Mouse (Mus musculus): Measurements from ENCODE around the gene Zbtb3. TPM values are rescaled to one million over a fixed set of nuclear protein-coding genes. Genes with fewer than 3 reads are reported as not detected.

The Zbtb3 gene
- polyA plus RNA-seq, 1 experiment from 2014 or later: 6.5 TPM

DNA sequence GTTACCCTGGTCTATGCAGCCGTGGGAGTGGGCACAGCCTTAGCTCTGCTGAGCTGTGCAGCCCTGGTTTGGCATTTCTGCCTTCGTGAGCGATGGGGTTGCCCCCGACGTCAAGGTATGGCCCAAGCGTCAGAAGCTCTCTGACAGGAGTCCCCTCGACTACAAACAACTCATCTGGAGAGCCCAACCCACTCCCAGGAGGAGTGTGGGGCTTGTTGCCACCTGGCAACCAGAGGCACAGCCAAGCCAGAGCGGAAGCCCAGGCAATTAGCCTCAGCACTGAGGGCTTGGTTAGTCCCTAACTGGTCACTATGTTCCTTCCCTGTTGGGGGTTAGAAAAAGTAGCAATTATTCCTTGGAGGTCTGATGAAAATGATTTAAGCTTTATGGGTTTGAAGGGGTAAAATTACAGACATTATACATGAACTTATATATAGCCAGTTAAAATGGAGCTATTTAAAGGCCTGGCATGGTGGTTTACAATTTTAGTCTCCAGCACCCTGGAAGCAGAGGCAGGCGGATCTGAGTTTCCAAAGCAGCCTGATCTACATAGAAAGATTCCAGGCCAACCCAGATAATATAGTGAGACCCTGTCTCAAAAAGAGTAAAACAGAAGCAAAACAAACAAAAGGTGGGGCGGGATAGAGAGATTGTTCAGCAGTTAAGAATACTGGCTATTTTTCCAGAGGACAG lies 50.0 kb downstream of the Zbtb3 start:
- WGBS: 61% methylated on average over 10 of the region's 10 CpGs
- no peaks in the 10 kb centered on the region for H3K27me3 ChIP-seq (replicated peaks; ENCODE audit: low read depth, poor library complexity, severe bottlenecking)
- no peak overlapping the region; the same call in 1 of the 2 replicates for H3K27ac ChIP-seq (replicated peaks)
- DNase-seq (ENCODE audit: low spot score): no peak
- H3K4me1 ChIP-seq: peaks cover 27% of the 10 kb centered on the region
- H3K4me3 ChIP-seq: no peak overlapping the region
- peaks cover 16% of the 10 kb centered on the region for H3K36me3 ChIP-seq (replicated peaks)
- no peaks in the 10 kb centered on the region for H3K9me3 ChIP-seq

DNA sequence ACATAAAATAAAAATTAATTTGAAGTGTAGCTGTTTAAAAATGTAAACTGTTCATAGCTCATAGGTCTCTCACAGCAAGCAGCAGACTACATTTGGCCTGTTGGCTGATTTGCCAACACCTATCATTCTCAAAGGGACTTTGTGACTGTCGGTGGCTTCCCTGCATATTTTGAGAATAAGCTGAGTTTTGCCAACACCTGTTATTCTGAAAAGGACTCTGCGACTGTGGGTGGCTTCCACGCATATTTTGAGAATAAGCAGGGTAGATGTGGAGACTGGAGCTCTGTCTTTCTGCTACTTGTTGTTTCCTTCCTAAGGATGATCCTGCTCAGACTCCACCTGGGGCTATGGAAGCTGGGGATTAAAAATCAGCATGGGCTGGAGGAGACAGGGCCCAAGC lies 50.8 kb downstream of the Zbtb3 start:
- Histone ChIP-seq H3K4me1 (peaks cover 24% of the 10 kb centered on the region), H3K36me3 (replicated peaks) (peaks cover 8% of the 10 kb centered on the region; the same call in 1 of the 2 replicates), H3K9me3 (no peaks in the 10 kb centered on the region), H3K27ac (replicated peaks) (no peak overlapping the region), H3K4me3 (no peak overlapping the region), H3K27me3 (replicated peaks; ENCODE audit: low read depth, poor library complexity, severe bottlenecking) (no peaks in the 10 kb centered on the region)
- DNase-seq (ENCODE audit: low spot score): no peak
- WGBS: 85% methylated on average over 3 of the region's 3 CpGs

Other genes with a start within 250 kb of the Zbtb3 start
- gene Slc22a8, start 211.3 kb upstream of the Zbtb3 start, polyA plus RNA-seq (2016; fragmentation: Nextera tagmentation; extraction: Ambion mirVana): not detected in 2 replicates
- 0.10 and 0.24 TPM in 2 replicates for gene Slc22a6, start 184.5 kb upstream of the Zbtb3 start, polyA plus RNA-seq (2016; fragmentation: Nextera tagmentation; extraction: Ambion mirVana)
- 0.04 and 0.09 TPM in 2 replicates for gene Chrm1, start 138.8 kb upstream of the Zbtb3 start, polyA plus RNA-seq (2016; fragmentation: Nextera tagmentation; extraction: Ambion mirVana)
- 125 and 127 TPM in 2 replicates for gene Slc3a2, start 79.2 kb upstream of the Zbtb3 start, polyA plus RNA-seq (2016; fragmentation: Nextera tagmentation; extraction: Ambion mirVana)
- 117 and 127 TPM in 2 replicates for gene Wdr74, start 66.7 kb upstream of the Zbtb3 start, polyA plus RNA-seq (2016; fragmentation: Nextera tagmentation; extraction: Ambion mirVana)
- 3.4 and 3.5 TPM in 2 replicates for gene 1700092M07Rik, start 61.8 kb upstream of the Zbtb3 start, polyA plus RNA-seq (2016; fragmentation: Nextera tagmentation; extraction: Ambion mirVana)
- gene Stx5a, start 61.1 kb upstream of the Zbtb3 start, polyA plus RNA-seq (2016; fragmentation: Nextera tagmentation; extraction: Ambion mirVana): 97.0 and 108 TPM in 2 replicates
- 254 and 269 TPM in 2 replicates for gene Nxf1, start 45.5 kb upstream of the Zbtb3 start, polyA plus RNA-seq (2016; fragmentation: Nextera tagmentation; extraction: Ambion mirVana)
- gene Tmem223, start 31.6 kb upstream of the Zbtb3 start, polyA plus RNA-seq (2016; fragmentation: Nextera tagmentation; extraction: Ambion mirVana): 179 and 185 TPM in 2 replicates
- 43.4 and 46.7 TPM in 2 replicates for gene Tmem179b, start 28.1 kb upstream of the Zbtb3 start, polyA plus RNA-seq (2016; fragmentation: Nextera tagmentation; extraction: Ambion mirVana)
- gene Taf6l, start 16.1 kb upstream of the Zbtb3 start, polyA plus RNA-seq (2016; fragmentation: Nextera tagmentation; extraction: Ambion mirVana): 44.7 and 46.3 TPM in 2 replicates
- gene Polr2g, start 4.0 kb upstream of the Zbtb3 start, polyA plus RNA-seq (2016; fragmentation: Nextera tagmentation; extraction: Ambion mirVana): 193 and 205 TPM in 2 replicates
- 83.8 and 85.6 TPM in 2 replicates for gene Ttc9c, start 16.8 kb downstream of the Zbtb3 start, polyA plus RNA-seq (2016; fragmentation: Nextera tagmentation; extraction: Ambion mirVana)
- gene Hnrnpul2, start 17.5 kb downstream of the Zbtb3 start, polyA plus RNA-seq (2016; fragmentation: Nextera tagmentation; extraction: Ambion mirVana): 4.8 and 5.0 TPM in 2 replicates
- not detected in 2 replicates for gene AC129217.1, start 27.2 kb downstream of the Zbtb3 start, polyA plus RNA-seq (2016; fragmentation: Nextera tagmentation; extraction: Ambion mirVana)
- 41.4 and 44.6 TPM in 2 replicates for gene Bscl2, start 34.9 kb downstream of the Zbtb3 start, polyA plus RNA-seq (2016; fragmentation: Nextera tagmentation; extraction: Ambion mirVana)
- gene Gng3, start 36.6 kb downstream of the Zbtb3 start, polyA plus RNA-seq (2016; fragmentation: Nextera tagmentation; extraction: Ambion mirVana): 29.3 and 32.0 TPM in 2 replicates
- gene Lrrn4cl, start 48.2 kb downstream of the Zbtb3 start, polyA plus RNA-seq (2016; fragmentation: Nextera tagmentation; extraction: Ambion mirVana): 0.55 and 0.57 TPM in 2 replicates
- gene Ubxn1, start 68.9 kb downstream of the Zbtb3 start, polyA plus RNA-seq (2016; fragmentation: Nextera tagmentation; extraction: Ambion mirVana): 218 and 220 TPM in 2 replicates
- 59.0 and 62.0 TPM in 2 replicates for gene Uqcc3, start 78.4 kb downstream of the Zbtb3 start, polyA plus RNA-seq (2016; fragmentation: Nextera tagmentation; extraction: Ambion mirVana)
- gene Lbhd1, start 81.2 kb downstream of the Zbtb3 start, polyA plus RNA-seq (2016; fragmentation: Nextera tagmentation; extraction: Ambion mirVana): 115 and 118 TPM in 2 replicates
- not detected in 2 replicates for gene Gm49403, start 81.4 kb downstream of the Zbtb3 start, polyA plus RNA-seq (2016; fragmentation: Nextera tagmentation; extraction: Ambion mirVana)
- 159 and 167 TPM in 2 replicates for gene 1810009A15Rik, start 86.3 kb downstream of the Zbtb3 start, polyA plus RNA-seq (2016; fragmentation: Nextera tagmentation; extraction: Ambion mirVana)
- 0.59 and 0.96 TPM in 2 replicates for gene Gm49416, start 86.4 kb downstream of the Zbtb3 start, polyA plus RNA-seq (2016; fragmentation: Nextera tagmentation; extraction: Ambion mirVana)
- 59.0 and 60.9 TPM in 2 replicates for gene Ints5, start 90.5 kb downstream of the Zbtb3 start, polyA plus RNA-seq (2016; fragmentation: Nextera tagmentation; extraction: Ambion mirVana)
- gene Ganab, start 95.5 kb downstream of the Zbtb3 start, polyA plus RNA-seq (2016; fragmentation: Nextera tagmentation; extraction: Ambion mirVana): 116 TPM in 2 replicates
- 46.7 and 47.3 TPM in 2 replicates for gene B3gat3, start 117.8 kb downstream of the Zbtb3 start, polyA plus RNA-seq (2016; fragmentation: Nextera tagmentation; extraction: Ambion mirVana)
- gene Rom1, start 126.8 kb downstream of the Zbtb3 start, polyA plus RNA-seq (2016; fragmentation: Nextera tagmentation; extraction: Ambion mirVana): 3.1 and 3.8 TPM in 2 replicates
- gene Eml3, start 127.0 kb downstream of the Zbtb3 start, polyA plus RNA-seq (2016; fragmentation: Nextera tagmentation; extraction: Ambion mirVana): 28.9 and 30.1 TPM in 2 replicates
- gene Mta2, start 139.3 kb downstream of the Zbtb3 start, polyA plus RNA-seq (2016; fragmentation: Nextera tagmentation; extraction: Ambion mirVana): 212 and 216 TPM in 2 replicates
- gene Tut1, start 151.3 kb downstream of the Zbtb3 start, polyA plus RNA-seq (2016; fragmentation: Nextera tagmentation; extraction: Ambion mirVana): 45.2 and 47.8 TPM in 2 replicates
- 550 and 554 TPM in 2 replicates for gene Eef1g, start 164.5 kb downstream of the Zbtb3 start, polyA plus RNA-seq (2016; fragmentation: Nextera tagmentation; extraction: Ambion mirVana)
- gene Ahnak, start 186.7 kb downstream of the Zbtb3 start, polyA plus RNA-seq (2016; fragmentation: Nextera tagmentation; extraction: Ambion mirVana): 9.3 and 10.0 TPM in 2 replicates